Mouse (Mus musculus) intestine, postnatal 0 days (tissue): ENCODE data around the gene Jak3. TPM values are rescaled to one million over a fixed set of nuclear protein-coding genes. Genes with fewer than 3 reads are reported as not detected.

Experiments used
- ATAC-seq: fragments of 200-750 bp; cut with Nextera tagmentation; 2 replicates; pipeline ENCODE4 v1.8.0; 2017; ENCODE audit warnings: mild to moderate bottlenecking, moderate TSS enrichment, moderate library complexity
- H3K27ac ChIP-seq: fragments of 300-500 bp; sonication (generic); 2 replicates; pipeline ENCODE4 v1.5.1; 2014; ENCODE audit warnings: mild to moderate bottlenecking, low read depth, low read length, moderate library complexity
- H3K27me3 ChIP-seq: fragments of 300-500 bp; sonication (generic); replicated peaks from 2 replicates; pipeline ENCODE4 v1.6.1; 2014; ENCODE audit warnings: low read length, mixed read lengths; ENCODE audit not compliant: control insufficient read depth, insufficient read depth
- H3K36me3 ChIP-seq: fragments of 300-500 bp; sonication (generic); 2 replicates; pipeline ENCODE4 v1.6.1; 2014; ENCODE audit warnings: mild to moderate bottlenecking, moderate library complexity; ENCODE audit not compliant: control insufficient read depth, insufficient read depth
- H3K4me1 ChIP-seq: fragments of 300-500 bp; sonication (generic); replicated peaks from 2 replicates; pipeline ENCODE4 v1.6.1; 2014; ENCODE audit warnings: antibody characterized with exemption, low read length, mixed read lengths; ENCODE audit not compliant: control insufficient read depth, insufficient read depth
- H3K4me2 ChIP-seq: fragments of 300-500 bp; sonication (generic); replicated peaks from 2 replicates; pipeline ENCODE4 v1.6.1; 2014; ENCODE audit warnings: low read depth, mild to moderate bottlenecking, moderate library complexity
- H3K4me3 ChIP-seq: fragments of 300-500 bp; sonication (generic); 2 replicates; pipeline ENCODE4 v1.5.1; 2014; ENCODE audit warnings: low read depth, low read length
- H3K9ac ChIP-seq: fragments of 300-500 bp; sonication (generic); 2 replicates; pipeline ENCODE4 v1.6.1; 2014; ENCODE audit warnings: mild to moderate bottlenecking, low read depth, low read length
- H3K9me3 ChIP-seq: fragments of 300-500 bp; sonication (generic); 2 replicates; pipeline ENCODE4 v1.6.1; 2016; ENCODE audit warnings: mixed run types; ENCODE audit not compliant: control insufficient read depth
- CTCF ChIP-seq: sonication (generic); IDR thresholded peaks from 2 replicates; pipeline ENCODE4 v1.5.1; 2016; ENCODE audit warnings: low read depth, mild to moderate bottlenecking, control low read depth, antibody characterized with exemption, moderate library complexity
- WGBS: fragments of 180-500 bp; shearing (Covaris S2); extraction: QIAGEN DNeasy Blood & Tissue Kit; methylation state at CpG from one replicate; pipeline ENCODE4 v1.1.7; 2014; 5-methylcytosine and 5-hydroxymethylcytosine counted together
- polyA plus RNA-seq: library from polyadenylated mRNA; unstranded; fragments of >200 nt; fragmentation: Nextera tagmentation; extraction: Ambion mirVana; gene quantifications from 2 replicates; pipeline ENCODE4 v1.2.1, GENCODE M21; 2015

Jak3 gene
- polyA plus RNA-seq, 1 experiment from 2014 or later = 5.7 TPM

- H3K4me3 ChIP-seq = no peak overlapping the region
- H3K4me1 ChIP-seq = peaks cover 6% of the 10 kb centered on the region; the same call in 1 of the 2 replicates
- no peak overlapping the region for H3K4me2 ChIP-seq
- 69% methylated on average over 2 of the region's 2 CpGs for WGBS
- H3K36me3 ChIP-seq = no peaks in the 10 kb centered on the region
- no peaks in the 10 kb centered on the region for H3K9me3 ChIP-seq
- ATAC-seq = no peak
- H3K9ac ChIP-seq = no peak overlapping the region
- no peak for TF ChIP-seq CTCF
- no peak overlapping the region for H3K27ac ChIP-seq
- H3K27me3 ChIP-seq = peaks cover 17% of the 10 kb centered on the region; the same call in 1 of the 2 replicates
Measured at GRCm38 (mm10) chr8:71674071-71674470, 2.0 kb upstream of the Jak3 start.

GRCm38 (mm10) chr8:71675456-71676019 lies 558 bp upstream of the Jak3 start:
- ATAC-seq = no peak
- Histone ChIP-seq H3K4me2 (peak overlapping the region; percentile 90), H3K36me3 (no peaks in the 10 kb centered on the region), H3K4me3 (peak overlapping the region; percentile 65), H3K9me3 (no peaks in the 10 kb centered on the region), H3K4me1 (peaks cover 6% of the 10 kb centered on the region; the same call in 1 of the 2 replicates), H3K9ac (peak overlapping the region; percentile 58; the same call in 1 of the 2 replicates), H3K27ac (peak overlapping the region; percentile 82; the same call in 1 of the 2 replicates), H3K27me3 (peaks cover 9% of the 10 kb centered on the region; the same call in 1 of the 2 replicates)
- TF ChIP-seq CTCF = no peak
- 45% methylated on average over 9 of the region's 9 CpGs for WGBS

GRCm38 (mm10) chr8:71676803-71677202 lies 707 bp downstream of the Jak3 start:
- Histone ChIP-seq H3K4me3 (peak overlapping the region; percentile 65), H3K4me2 (peak overlapping the region; percentile 90), H3K9me3 (no peaks in the 10 kb centered on the region), H3K27ac (peak overlapping the region; percentile 82), H3K27me3 (peaks cover 3% of the 10 kb centered on the region), H3K36me3 (0 out of 2 replicates have a peak, but pooled peaks cover 5% of the 10 kb centered on the region), H3K4me1 (no peaks in the 10 kb centered on the region; the same call in 1 of the 2 replicates), H3K9ac (peak overlapping the region; percentile 58)
- no peak for TF ChIP-seq CTCF
- ATAC-seq = no peak
- 53% methylated on average over 9 of the region's 9 CpGs for WGBS

GRCm38 (mm10) chr8:71677555-71677954 lies 1.5 kb downstream of the Jak3 start:
- TF ChIP-seq CTCF = no peak
- ATAC-seq = no peak
- H3K27me3 ChIP-seq = peaks cover 7% of the 10 kb centered on the region
- no peak overlapping the region for H3K9ac ChIP-seq
- H3K4me1 ChIP-seq = no peaks in the 10 kb centered on the region; the same call in 1 of the 2 replicates
- peaks cover 9% of the 10 kb centered on the region; the same call in 1 of the 2 replicates for H3K36me3 ChIP-seq
- no peak overlapping the region for H3K27ac ChIP-seq
- 0 out of 2 replicates have a peak overlapping the region, but pooled peaks have one; percentile 9 for H3K4me2 ChIP-seq
- H3K9me3 ChIP-seq = no peaks in the 10 kb centered on the region
- no peak overlapping the region for H3K4me3 ChIP-seq

- Histone ChIP-seq H3K4me1 (no peaks in the 10 kb centered on the region; the same call in 1 of the 2 replicates), H3K36me3 (peaks cover 9% of the 10 kb centered on the region; the same call in 1 of the 2 replicates), H3K4me2 (no peak overlapping the region), H3K27ac (no peak overlapping the region), H3K9ac (no peak overlapping the region), H3K4me3 (no peak overlapping the region), H3K27me3 (peaks cover 7% of the 10 kb centered on the region), H3K9me3 (no peaks in the 10 kb centered on the region)
- no peak for ATAC-seq
- WGBS = 66% methylated on average over 4 of the region's 4 CpGs
- TF ChIP-seq CTCF = no peak
Measured at GRCm38 (mm10) chr8:71678216-71678615, 2.1 kb downstream of the Jak3 start.

- Histone ChIP-seq H3K4me2 (peak overlapping the region; percentile 53), H3K9me3 (no peaks in the 10 kb centered on the region), H3K4me1 (no peaks in the 10 kb centered on the region; the same call in 1 of the 2 replicates), H3K9ac (no peak overlapping the region), H3K27ac (no peak overlapping the region), H3K27me3 (peaks cover 8% of the 10 kb centered on the region), H3K4me3 (0 out of 2 replicates have a peak overlapping the region, but pooled peaks have one; percentile 13), H3K36me3 (peaks cover 9% of the 10 kb centered on the region; the same call in 1 of the 2 replicates)
- ATAC-seq = no peak
- WGBS = 51% methylated on average over 16 of the region's 16 CpGs
- TF ChIP-seq CTCF = peak; percentile 7; the same call in 1 of the 2 replicates
Measured at GRCm38 (mm10) chr8:71679116-71679515, 3.0 kb downstream of the Jak3 start.
